Mouse (Mus musculus): ENCODE data around the gene Gmpr. TPM values are rescaled to one million over a fixed set of nuclear protein-coding genes. Genes with fewer than 3 reads are reported as not detected.

Gene Gmpr
- polyA plus RNA-seq, 1 experiment, result 296 TPM

DNA sequence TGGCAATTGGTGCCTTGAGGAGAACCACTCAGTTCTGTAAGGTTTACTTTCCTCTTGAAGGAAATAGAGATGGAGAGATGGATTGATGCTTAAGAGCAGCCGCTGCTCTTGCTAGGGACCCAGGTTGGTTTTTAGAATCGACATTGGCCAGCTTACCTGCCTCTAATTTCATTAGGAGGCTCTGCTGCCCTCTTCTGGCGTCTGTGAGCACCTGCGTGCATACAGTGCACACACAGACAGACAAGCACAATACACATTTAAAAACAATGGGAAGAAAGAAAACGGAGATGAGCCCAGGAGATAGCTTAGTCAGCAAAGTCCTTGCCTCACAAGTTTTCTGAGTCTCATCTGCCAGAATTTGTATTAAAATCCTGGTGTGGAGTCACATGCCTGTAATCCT lies 75.8 kb downstream of the Gmpr start:
- TF ChIP-seq FLI1 (IDR thresholded peaks at IDR 0.05; ENCODE audit: low read length), result no peak
- Histone ChIP-seq H3K9me3 (peaks cover 7% of the 10 kb centered on the region), H3K36me3 (replicated peaks; ENCODE audit: low read length) (peaks cover 29% of the 10 kb centered on the region), H3K4me1 (peaks cover 13% of the 10 kb centered on the region), H3K4me3 (replicated peaks) (no peak overlapping the region), H3K27me3 (replicated peaks) (no peaks in the 10 kb centered on the region)

DNA sequence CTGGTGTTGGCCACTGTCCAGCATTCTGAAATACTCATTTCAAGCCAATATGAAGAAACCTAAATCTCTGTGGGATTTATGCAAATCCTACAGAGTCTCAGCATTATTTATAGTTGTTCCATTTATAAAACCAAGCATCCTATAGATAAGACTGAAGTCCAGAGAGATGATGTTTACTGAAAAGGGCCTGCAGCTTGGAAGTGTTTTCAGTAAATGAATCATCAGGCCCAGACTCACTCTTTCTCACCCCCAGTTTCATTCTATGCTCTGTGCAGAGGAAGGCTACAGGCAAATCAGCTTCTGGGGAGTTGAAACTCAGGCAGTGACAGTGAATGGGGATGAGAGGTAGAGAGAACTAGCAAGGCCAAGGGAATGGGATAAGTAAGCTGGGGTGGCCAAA lies 83.7 kb downstream of the Gmpr start:
- peaks cover 4% of the 10 kb centered on the region for H3K4me1 ChIP-seq
- no peak overlapping the region for H3K4me3 ChIP-seq (replicated peaks)
- H3K27me3 ChIP-seq (replicated peaks), result no peaks in the 10 kb centered on the region
- H3K9me3 ChIP-seq, result no peaks in the 10 kb centered on the region
- TF ChIP-seq GATA1 (IDR thresholded peaks at IDR 0.05; ENCODE audit: borderline replicate concordance, low read length), result no peak
- TF ChIP-seq FLI1 (IDR thresholded peaks at IDR 0.05; ENCODE audit: low read length), result no peak
- no peaks in the 10 kb centered on the region for H3K36me3 ChIP-seq (replicated peaks; ENCODE audit: low read length)

DNA sequence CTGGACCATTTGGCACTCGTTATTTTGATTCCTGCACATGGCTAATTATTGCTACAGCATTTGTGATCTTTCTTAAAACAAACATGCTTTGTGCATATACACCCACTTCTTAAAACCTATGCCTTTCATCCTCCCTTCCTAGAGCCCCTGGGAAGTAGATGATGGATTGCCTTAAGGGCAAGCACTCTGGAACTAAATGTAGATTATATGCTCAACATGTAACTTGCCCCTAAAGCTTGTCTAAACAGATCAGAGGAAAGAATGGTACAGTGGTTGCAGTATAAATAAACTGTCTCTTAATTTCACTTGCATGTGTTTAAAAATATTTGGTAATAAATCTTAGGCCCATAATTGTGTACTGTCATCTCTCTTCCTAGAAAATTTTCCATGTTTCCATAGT lies 86.7 kb downstream of the Gmpr start:
- Histone ChIP-seq H3K27me3 (replicated peaks) (no peaks in the 10 kb centered on the region), H3K36me3 (replicated peaks; ENCODE audit: low read length) (no peaks in the 10 kb centered on the region), H3K4me1 (no peaks in the 10 kb centered on the region), H3K9me3 (no peaks in the 10 kb centered on the region), H3K4me3 (replicated peaks) (no peak overlapping the region)
- TF ChIP-seq FLI1 (IDR thresholded peaks at IDR 0.05; ENCODE audit: low read length) (no peak), GATA1 (IDR thresholded peaks at IDR 0.05; ENCODE audit: borderline replicate concordance, low read length) (no peak)

DNA sequence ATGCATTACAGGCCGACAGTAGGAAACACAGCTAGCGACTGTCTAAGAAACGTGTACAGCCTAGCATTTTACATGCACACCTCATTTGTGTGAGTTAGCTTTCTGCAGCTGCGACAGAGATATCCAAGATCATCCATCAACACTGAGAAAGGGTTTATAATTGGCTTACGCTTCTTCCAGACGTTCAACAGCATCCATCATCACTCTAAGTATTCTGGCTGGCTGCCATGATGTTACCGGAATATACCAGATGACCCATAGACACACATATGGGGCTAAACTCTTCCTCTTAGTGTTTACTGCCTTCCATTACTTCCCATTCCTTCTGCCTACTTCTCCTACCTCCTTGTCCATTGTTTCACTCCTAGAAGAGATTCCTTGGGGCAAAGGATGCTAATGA lies 88.2 kb downstream of the Gmpr start:
- no peak overlapping the region for H3K4me3 ChIP-seq (replicated peaks)
- no peaks in the 10 kb centered on the region for H3K27me3 ChIP-seq (replicated peaks)
- no peaks in the 10 kb centered on the region for H3K36me3 ChIP-seq (replicated peaks; ENCODE audit: low read length)
- no peaks in the 10 kb centered on the region for H3K4me1 ChIP-seq
- H3K9me3 ChIP-seq, result no peaks in the 10 kb centered on the region
- TF ChIP-seq FLI1 (IDR thresholded peaks at IDR 0.05; ENCODE audit: low read length) (no peak), GATA1 (IDR thresholded peaks at IDR 0.05; ENCODE audit: borderline replicate concordance, low read length) (no peak)

GRCm38 (mm10) chr13:45599831-45600230 lies 92.6 kb downstream of the Gmpr start:
- Histone ChIP-seq H3K9me3 (no peaks in the 10 kb centered on the region), H3K36me3 (replicated peaks; ENCODE audit: low read length) (peaks cover 2% of the 10 kb centered on the region), H3K27me3 (replicated peaks) (no peaks in the 10 kb centered on the region), H3K4me3 (replicated peaks) (no peak overlapping the region), H3K4me1 (no peaks in the 10 kb centered on the region)
- no peak for TF ChIP-seq FLI1 (IDR thresholded peaks at IDR 0.05; ENCODE audit: low read length)
- TF ChIP-seq GATA1 (IDR thresholded peaks at IDR 0.05; ENCODE audit: borderline replicate concordance, low read length), result no peak

DNA sequence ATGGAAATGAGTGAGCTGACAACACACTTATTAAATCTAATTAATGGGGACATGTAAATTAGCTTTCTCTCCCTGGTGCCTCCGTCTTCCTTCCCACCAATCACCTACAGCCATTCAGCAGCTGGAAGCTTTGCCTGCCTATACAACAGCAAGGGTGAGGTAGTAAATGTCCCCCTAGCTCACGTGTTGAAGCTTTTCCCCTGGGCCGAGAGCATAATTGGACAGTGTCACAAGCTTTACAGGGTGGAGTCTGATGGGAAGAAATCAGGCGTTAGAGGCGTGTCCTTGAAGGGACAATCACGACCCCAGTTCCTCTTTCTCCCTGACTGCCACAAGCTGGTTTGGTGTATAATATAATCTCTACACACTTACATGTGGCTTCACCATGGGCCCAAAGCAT lies 93.2 kb downstream of the Gmpr start:
- TF ChIP-seq FLI1 (IDR thresholded peaks at IDR 0.05; ENCODE audit: low read length) (no peak), GATA1 (IDR thresholded peaks at IDR 0.05; ENCODE audit: borderline replicate concordance, low read length) (no peak)
- Histone ChIP-seq H3K9me3 (no peaks in the 10 kb centered on the region), H3K36me3 (replicated peaks; ENCODE audit: low read length) (peaks cover 2% of the 10 kb centered on the region), H3K4me3 (replicated peaks) (no peak overlapping the region), H3K4me1 (no peaks in the 10 kb centered on the region), H3K27me3 (replicated peaks) (no peaks in the 10 kb centered on the region)

Other genes starting within 250 kb of the Gmpr start
- gene Mylip, start 117.7 kb upstream of the Gmpr start, polyA plus RNA-seq (2012; ENCODE audit: insufficient read depth, low replicate concordance), result 4.6 and 7.1 TPM in 2 replicates